Mouse (Mus musculus) spleen, adult 10 weeks (tissue): ENCODE measurements around the gene Ipo7. TPM values are rescaled to one million over a fixed set of nuclear protein-coding genes. Genes with fewer than 3 reads are reported as not detected.

Experiments used
- polyA plus RNA-seq: library from polyadenylated mRNA; stranded (reverse); fragments of 350-450 nt; fragmentation: Illumina TruSeq; extraction: RNeasy Lipid Tissue Mini Kit (QIAGEN cat#74804); gene quantifications from one replicate; pipeline ENCODE4 v1.2.3, GENCODE M21; 2015; ENCODE audit warnings: low replicate concordance; ENCODE audit not compliant: insufficient read depth

Gene Ipo7
- polyA plus RNA-seq, result 109 TPM

DNA sequence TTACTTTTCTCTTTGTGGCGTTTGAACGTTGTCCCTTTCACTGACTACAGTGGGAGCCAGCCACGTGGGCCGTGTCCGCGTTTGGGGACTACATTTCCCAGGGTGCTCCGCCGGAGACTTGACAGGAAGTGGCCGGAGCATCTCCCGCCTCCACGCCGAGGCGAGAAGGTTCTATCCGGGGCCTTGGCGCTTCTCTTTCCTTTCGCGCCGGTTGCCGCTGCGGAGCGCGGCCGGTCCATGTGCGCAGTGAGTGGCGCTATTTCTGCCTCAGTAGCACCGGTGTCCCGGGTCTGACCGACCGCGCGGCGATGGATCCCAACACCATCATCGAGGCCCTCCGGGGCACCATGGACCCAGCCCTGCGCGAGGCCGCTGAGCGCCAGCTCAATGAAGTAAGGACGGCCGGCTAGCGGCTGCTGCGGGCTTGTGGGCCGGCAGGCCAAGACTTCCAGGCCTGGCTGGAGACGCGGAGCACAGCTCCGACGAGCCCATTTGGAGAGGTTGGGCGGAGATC lies at the start of gene Ipo7:
TSS of gene Ipo7 (plus strand) at position 158 of the 514 bp plus-strand sequence.

DNA sequence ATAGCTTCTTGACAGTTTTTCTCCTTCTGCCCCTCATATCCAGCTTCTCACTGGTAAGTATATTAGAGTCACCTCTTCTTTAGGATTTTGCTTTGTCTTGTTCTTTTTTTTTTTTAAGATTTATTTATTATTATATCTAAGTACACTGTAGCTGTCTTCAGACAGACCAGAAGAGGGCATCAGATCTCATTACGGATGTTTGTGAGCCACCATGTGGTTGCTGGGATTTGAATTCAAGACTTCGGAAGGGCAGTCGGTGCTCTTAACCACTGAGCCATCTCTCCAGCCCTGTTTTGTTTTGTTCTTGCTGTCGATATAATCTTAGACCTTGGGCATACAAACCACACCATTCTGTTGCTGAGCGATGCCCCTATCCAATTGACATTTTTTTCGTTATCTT lies 31.3 kb upstream of the Ipo7 start, which contains the start of gene Tmem41b:
TSS of gene Tmem41b (minus strand) at position 155 of the 400 bp plus-strand sequence.

GRCm38 (mm10) chr7:110061199-110061751 lies 43.2 kb downstream of the Ipo7 start, which contains the start of gene Zfp143:
Zfp143 (plus strand) TSS chr7:110061217.

Other genes with a start within 250 kb of the Ipo7 start
- gene Nrip3, start 236.2 kb upstream of the Ipo7 start, polyA plus RNA-seq, result 0.57 TPM
- 0.26 TPM for gene Scube2, start 152.6 kb upstream of the Ipo7 start, polyA plus RNA-seq
- 81.7 TPM for gene Dennd5a, start 57.8 kb upstream of the Ipo7 start, polyA plus RNA-seq
- 42.3 TPM for gene Tmem41b, start 31.3 kb upstream of the Ipo7 start, polyA plus RNA-seq
- gene Zfp143, start 42.9 kb downstream of the Ipo7 start, polyA plus RNA-seq, result 34.4 TPM
- gene Wee1, start 103.8 kb downstream of the Ipo7 start, polyA plus RNA-seq, result 10.5 TPM
- gene Swap70, start 203.4 kb downstream of the Ipo7 start, polyA plus RNA-seq, result 212 TPM